Mouse (Mus musculus) heart, embryonic 15.5 days (tissue): ENCODE measurements around the gene Tssk1. TPM values are rescaled to one million over a fixed set of nuclear protein-coding genes. Genes with fewer than 3 reads are reported as not detected.

Experiments used
- ATAC-seq: fragments of 200-750 bp; cut with Nextera tagmentation; replicated peaks from 2 replicates; pipeline ENCODE4 v1.8.0; 2017; ENCODE audit warnings: low read depth, moderate TSS enrichment; ENCODE audit not compliant: insufficient number of reproducible peaks, insufficient read depth, low FRiP score
- H3K27ac ChIP-seq: fragments of 300-500 bp; sonication (generic); 2 replicates; pipeline ENCODE4 v1.5.1; 2015; ENCODE audit warnings: mild to moderate bottlenecking, inconsistent platforms
- H3K27me3 ChIP-seq: fragments of 300-500 bp; sonication (generic); 2 replicates; pipeline ENCODE4 v1.6.1; 2015; ENCODE audit warnings: inconsistent platforms
- H3K36me3 ChIP-seq: fragments of 300-500 bp; sonication (generic); 2 replicates; pipeline ENCODE4 v1.6.1; 2015; ENCODE audit warnings: mild to moderate bottlenecking, inconsistent platforms
- H3K4me1 ChIP-seq: fragments of 300-500 bp; sonication (generic); replicated peaks from 2 replicates; pipeline ENCODE4 v1.6.1; 2015; ENCODE audit warnings: inconsistent platforms
- H3K4me2 ChIP-seq: fragments of 300-500 bp; sonication (generic); 2 replicates; pipeline ENCODE4 v1.6.1; 2015; ENCODE audit warnings: inconsistent platforms, mild to moderate bottlenecking, moderate library complexity
- H3K4me3 ChIP-seq: fragments of 300-500 bp; sonication (generic); 2 replicates; pipeline ENCODE4 v1.5.1; 2015; ENCODE audit warnings: mild to moderate bottlenecking, inconsistent platforms
- H3K9ac ChIP-seq: fragments of 300-500 bp; sonication (generic); 2 replicates; pipeline ENCODE4 v1.6.1; 2015; ENCODE audit warnings: mild to moderate bottlenecking, inconsistent platforms
- H3K9me3 ChIP-seq: fragments of 300-500 bp; sonication (generic); replicated peaks from 2 replicates; pipeline ENCODE4 v1.6.1; 2016; ENCODE audit warnings: inconsistent platforms
- WGBS: fragments of 180-500 bp; shearing (Covaris S2); methylation state at CpG from one replicate; pipeline ENCODE4 v1.1.7; 2015; ENCODE audit warnings: mixed read lengths; 5-methylcytosine and 5-hydroxymethylcytosine counted together
- polyA plus RNA-seq: library from polyadenylated mRNA; unstranded; fragments of >200 nt; fragmentation: Nextera tagmentation; extraction: Ambion mirVana; gene quantifications from 2 replicates; pipeline ENCODE4 v1.2.1, GENCODE M21; 2015

Gene Tssk1
- polyA plus RNA-seq, 1 experiment from 2014 or later = 0.03 TPM

DNA sequence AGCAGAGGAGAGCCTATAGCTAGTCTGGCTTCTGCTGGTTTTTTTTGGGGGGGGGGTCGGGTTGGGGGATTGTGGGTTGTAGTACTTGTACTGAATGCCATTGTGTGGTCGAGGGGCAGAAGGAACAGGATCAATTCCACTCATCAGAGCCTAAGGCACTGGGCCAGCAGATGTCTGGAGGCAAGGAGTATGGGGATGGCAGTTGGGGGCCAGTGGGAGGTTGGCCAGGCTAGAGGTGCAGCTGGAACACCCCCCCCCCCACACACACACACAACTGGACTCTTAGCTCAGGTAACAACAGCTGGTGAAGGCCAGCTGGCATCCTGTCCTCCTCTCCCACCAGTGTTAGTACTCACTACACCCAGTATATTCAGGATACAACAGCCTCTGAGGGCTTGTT is 35.2 kb downstream of the Tssk1 start:
- ATAC-seq = no peak
- Histone ChIP-seq H3K9me3 (no peaks in the 10 kb centered on the region), H3K4me2 (peak overlapping the region; percentile 100; the same call in 1 of the 2 replicates), H3K4me1 (peaks cover 18% of the 10 kb centered on the region), H3K36me3 (peaks cover 5% of the 10 kb centered on the region; the same call in 1 of the 2 replicates), H3K27me3 (no peaks in the 10 kb centered on the region), H3K9ac (no peak overlapping the region), H3K4me3 (no peak overlapping the region), H3K27ac (no peak overlapping the region; the same call in 1 of the 2 replicates)
- 22% methylated on average over 2 of the region's 2 CpGs for WGBS

DNA sequence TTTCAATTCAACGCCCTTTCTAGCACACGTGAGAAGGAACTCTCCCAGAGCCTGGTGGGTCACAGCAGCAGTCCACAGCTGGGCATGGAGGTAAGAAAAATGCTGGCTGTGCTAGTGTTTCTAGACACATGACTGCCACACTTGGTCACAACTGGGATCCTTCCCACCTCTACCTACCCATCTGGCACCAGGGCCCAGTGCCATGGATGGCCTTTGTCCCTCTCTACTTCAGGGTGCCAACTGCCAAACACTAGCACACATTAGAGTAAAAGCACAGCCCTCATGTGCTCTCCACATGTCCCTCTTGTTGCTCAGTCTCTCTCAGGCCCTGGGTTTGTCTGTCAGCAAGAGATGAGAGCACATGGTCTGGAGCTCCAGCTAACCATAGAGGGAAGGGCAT is 35.6 kb downstream of the Tssk1 start:
- Histone ChIP-seq H3K4me2 (no peak overlapping the region), H3K9me3 (no peaks in the 10 kb centered on the region), H3K9ac (no peak overlapping the region), H3K27ac (no peak overlapping the region), H3K4me1 (peaks cover 18% of the 10 kb centered on the region), H3K36me3 (peaks cover 5% of the 10 kb centered on the region; the same call in 1 of the 2 replicates), H3K27me3 (no peaks in the 10 kb centered on the region), H3K4me3 (no peak overlapping the region)
- no peak for ATAC-seq
- 77% methylated on average over 2 of the region's 2 CpGs for WGBS

DNA sequence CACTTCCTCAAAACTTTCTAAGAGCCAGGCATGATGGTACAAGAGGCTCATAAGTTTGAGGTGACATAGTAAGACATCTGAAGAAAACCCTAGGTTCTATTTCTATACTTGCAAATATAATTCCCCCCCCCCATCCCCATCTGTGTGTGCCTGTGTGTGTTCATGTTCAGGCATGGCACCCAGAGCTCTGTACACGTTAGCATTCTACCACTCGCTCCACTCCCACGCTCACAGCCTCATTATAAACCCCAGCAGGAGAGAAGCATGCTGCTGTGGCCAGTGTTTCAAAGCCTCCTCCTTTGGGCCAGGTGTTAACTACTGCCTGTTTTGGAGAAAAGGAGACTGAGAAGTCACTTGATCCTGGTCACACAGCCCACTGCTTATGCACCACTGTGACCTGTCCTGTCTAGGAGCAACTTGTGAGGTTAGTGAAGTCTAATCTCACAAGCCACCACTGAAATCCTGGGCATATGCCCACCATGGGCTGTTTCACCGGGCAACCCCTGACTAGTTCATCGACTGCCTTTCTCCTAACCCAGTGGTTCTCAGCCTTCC is 38.0 kb downstream of the Tssk1 start:
- peaks cover 13% of the 10 kb centered on the region for H3K4me1 ChIP-seq
- H3K27ac ChIP-seq = no peak overlapping the region
- H3K9me3 ChIP-seq = no peaks in the 10 kb centered on the region
- H3K9ac ChIP-seq = no peak overlapping the region
- no peak overlapping the region for H3K4me3 ChIP-seq
- H3K36me3 ChIP-seq = no peaks in the 10 kb centered on the region
- peaks cover 13% of the 10 kb centered on the region for H3K27me3 ChIP-seq
- no peak for ATAC-seq
- H3K4me2 ChIP-seq = no peak overlapping the region
- WGBS = 75% methylated on average over 5 of the region's 5 CpGs

DNA sequence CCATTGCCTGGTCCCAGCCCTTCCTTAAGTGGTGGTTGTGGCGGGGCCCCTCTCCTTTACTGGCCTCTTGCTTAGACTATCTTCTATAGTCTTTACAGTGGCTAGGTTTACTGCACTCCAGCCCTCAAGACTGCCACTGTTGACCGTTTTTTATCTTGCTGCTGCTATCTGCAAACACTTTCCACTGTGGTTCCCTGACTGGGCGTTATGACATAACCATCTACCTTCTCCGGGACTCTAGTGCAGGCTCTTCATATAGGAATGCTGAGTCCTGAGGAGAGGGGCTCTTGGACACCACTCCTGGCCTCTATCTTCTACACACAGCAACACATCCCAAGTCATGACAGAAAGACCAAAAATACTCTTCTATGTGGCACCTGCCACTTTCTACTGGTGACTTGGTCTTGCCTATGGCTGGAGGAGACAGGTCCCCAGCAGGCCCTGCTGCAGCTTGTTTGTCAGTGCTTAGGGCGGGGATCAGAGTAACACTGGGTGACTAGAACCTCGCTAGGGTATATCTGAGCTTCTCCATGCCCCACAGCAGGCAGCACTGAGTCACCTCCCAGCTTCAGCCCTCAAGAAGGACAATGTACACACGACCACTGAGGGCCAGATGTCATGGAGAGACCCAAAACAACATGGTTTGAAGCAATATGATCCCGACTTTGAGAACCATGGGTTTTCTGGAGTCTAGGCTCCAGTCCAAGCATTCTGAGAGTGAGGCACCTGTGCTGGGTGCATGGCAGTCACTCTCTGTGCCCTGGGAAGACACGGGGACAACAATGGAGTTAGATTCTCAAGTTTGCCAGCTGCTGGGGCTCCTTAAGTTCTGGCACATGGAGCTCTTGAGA is 39.8 kb downstream of the Tssk1 start:
- Histone ChIP-seq H3K4me1 (peaks cover 2% of the 10 kb centered on the region), H3K4me3 (no peak overlapping the region), H3K4me2 (no peak overlapping the region), H3K27me3 (peaks cover 25% of the 10 kb centered on the region), H3K27ac (no peak overlapping the region), H3K36me3 (no peaks in the 10 kb centered on the region), H3K9me3 (no peaks in the 10 kb centered on the region), H3K9ac (no peak overlapping the region)
- whole genome bisulfite sequencing = 58% methylated on average over 9 of the region's 9 CpGs
- ATAC-seq = no peak

DNA sequence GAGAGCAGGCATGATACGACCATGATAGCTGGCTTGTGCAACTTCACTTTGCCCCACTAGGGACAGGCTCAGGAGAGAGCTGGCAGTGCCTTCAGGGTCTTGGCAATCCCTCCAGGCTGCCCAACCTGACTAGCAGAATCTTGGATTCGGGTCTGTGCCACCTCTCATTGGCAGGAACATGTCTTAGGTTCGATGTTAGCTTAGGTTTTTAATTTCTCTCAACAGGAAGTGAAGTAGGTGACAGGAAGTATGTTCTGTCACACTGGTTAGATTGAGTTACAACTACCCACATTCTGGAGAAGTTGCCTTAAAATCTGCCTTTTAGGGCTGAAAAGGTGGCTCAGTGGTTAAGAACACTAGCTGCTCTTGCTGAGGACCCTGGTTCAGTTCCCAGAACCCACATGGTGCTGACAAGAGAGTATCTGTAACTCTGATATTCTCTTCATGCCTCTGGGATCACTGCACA is 40.5 kb downstream of the Tssk1 start:
- Histone ChIP-seq H3K4me3 (no peak overlapping the region), H3K27ac (no peak overlapping the region), H3K4me2 (no peak overlapping the region), H3K27me3 (peaks cover 25% of the 10 kb centered on the region), H3K9me3 (no peaks in the 10 kb centered on the region), H3K9ac (no peak overlapping the region), H3K4me1 (no peaks in the 10 kb centered on the region; the same call in 1 of the 2 replicates), H3K36me3 (no peaks in the 10 kb centered on the region)
- no peak for ATAC-seq
- WGBS = 52% methylated on average over 3 of the region's 3 CpGs

DNA sequence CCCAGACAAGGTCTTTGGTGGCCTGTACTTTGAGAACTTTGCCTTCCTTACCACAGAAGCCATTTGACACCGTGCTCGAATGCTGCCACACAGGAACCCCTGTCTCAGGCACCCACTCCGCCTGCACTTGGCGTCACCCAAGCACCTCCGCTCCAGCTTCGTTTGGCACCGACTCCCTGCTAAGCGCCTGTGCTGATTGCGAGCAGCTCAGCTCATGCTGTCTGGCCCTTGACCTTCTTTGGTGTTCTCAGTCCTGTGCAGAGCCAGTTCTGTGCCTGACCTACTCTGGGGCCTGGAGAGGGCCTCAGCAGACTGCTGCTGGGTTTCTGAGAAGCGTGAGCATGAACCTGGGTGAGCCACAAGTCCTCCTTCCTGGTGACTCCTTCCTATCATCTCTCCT is 42.8 kb downstream of the Tssk1 start:
- no peak overlapping the region for H3K4me2 ChIP-seq
- WGBS = 66% methylated on average over 10 of the region's 10 CpGs
- no peaks in the 10 kb centered on the region for H3K9me3 ChIP-seq
- no peak overlapping the region for H3K4me3 ChIP-seq
- no peaks in the 10 kb centered on the region; the same call in 1 of the 2 replicates for H3K4me1 ChIP-seq
- peaks cover 25% of the 10 kb centered on the region for H3K27me3 ChIP-seq
- H3K9ac ChIP-seq = no peak overlapping the region
- no peak for ATAC-seq
- no peaks in the 10 kb centered on the region for H3K36me3 ChIP-seq
- H3K27ac ChIP-seq = no peak overlapping the region

DNA sequence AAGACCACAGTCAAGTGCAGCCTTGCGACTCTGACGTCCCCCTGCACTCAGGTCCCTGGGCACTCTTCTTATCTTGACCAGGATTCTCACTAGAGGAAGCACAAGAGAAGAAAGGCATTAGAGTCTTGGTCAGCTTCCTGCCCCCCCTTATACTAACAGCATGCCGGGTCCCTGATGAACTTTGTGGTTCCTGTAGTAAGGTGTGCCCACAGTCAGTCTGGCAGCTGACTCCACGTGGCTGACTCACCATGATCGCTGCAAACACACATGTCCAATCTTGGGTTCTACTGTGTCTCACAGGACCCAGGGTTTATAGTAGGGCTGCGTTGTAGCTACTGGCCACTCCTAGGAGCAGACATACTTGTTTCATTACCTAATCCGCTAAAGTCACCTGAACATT is 44.2 kb downstream of the Tssk1 start:
- no peak overlapping the region for H3K4me3 ChIP-seq
- H3K27me3 ChIP-seq = peaks cover 25% of the 10 kb centered on the region
- no peaks in the 10 kb centered on the region for H3K9me3 ChIP-seq
- H3K27ac ChIP-seq = no peak overlapping the region
- H3K4me2 ChIP-seq = no peak overlapping the region
- H3K9ac ChIP-seq = no peak overlapping the region
- H3K4me1 ChIP-seq = no peaks in the 10 kb centered on the region; the same call in 1 of the 2 replicates
- H3K36me3 ChIP-seq = no peaks in the 10 kb centered on the region
- no peak for ATAC-seq
- 55% methylated on average over 7 of the region's 7 CpGs for WGBS

DNA sequence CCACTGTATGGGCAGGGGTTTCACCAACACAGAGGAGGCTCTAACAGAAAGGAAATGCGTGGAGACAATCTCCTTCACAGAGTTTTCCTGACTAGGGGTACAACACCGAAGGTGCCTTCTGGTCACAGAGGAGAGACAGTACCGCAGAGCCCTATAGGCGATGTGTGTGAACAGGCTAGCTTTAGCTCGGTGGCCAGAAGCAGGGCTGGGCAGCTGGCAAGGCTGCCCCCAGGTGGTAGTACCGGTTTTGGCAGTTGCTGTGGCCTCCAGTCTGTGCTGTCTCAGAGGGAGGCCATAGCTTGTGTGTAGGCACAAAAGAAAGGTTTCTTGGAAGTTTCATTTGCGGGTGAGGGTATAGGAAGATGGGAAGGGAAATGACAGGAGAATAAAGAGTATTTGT is 44.8 kb downstream of the Tssk1 start:
- Histone ChIP-seq H3K9me3 (no peaks in the 10 kb centered on the region), H3K27ac (no peak overlapping the region), H3K4me2 (no peak overlapping the region), H3K4me1 (no peaks in the 10 kb centered on the region; the same call in 1 of the 2 replicates), H3K4me3 (no peak overlapping the region), H3K36me3 (no peaks in the 10 kb centered on the region), H3K9ac (no peak overlapping the region), H3K27me3 (peaks cover 25% of the 10 kb centered on the region)
- peak; percentile 75; the same call in 1 of the 2 replicates for ATAC-seq
- WGBS = 8% methylated on average over 7 of the region's 7 CpGs

DNA sequence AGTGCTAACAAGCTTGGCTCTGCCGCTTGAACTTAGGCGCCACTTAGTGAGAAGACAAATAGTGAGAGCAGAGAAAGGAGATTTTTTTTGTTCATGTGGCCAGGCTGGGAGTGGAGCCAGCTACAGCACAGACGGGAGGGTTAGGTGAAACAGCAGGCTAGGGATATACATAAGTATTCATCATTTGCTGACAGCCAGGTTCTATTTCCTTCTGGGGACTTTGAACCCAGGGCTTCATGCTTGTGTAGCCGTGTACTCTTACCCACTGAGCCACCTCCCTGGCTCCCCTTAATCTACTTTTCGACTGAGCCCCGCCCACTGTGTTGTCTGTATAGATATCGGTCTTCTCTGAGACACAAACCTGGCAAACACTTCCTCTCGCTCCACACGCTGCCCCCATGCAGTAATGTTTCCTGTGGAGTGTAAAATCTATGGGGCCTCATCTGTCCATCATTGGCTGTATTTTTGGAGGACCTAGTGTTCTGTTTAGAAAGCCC is 45.3 kb downstream of the Tssk1 start:
- Histone ChIP-seq H3K9ac (no peak overlapping the region), H3K4me2 (no peak overlapping the region), H3K4me1 (no peaks in the 10 kb centered on the region; the same call in 1 of the 2 replicates), H3K27ac (no peak overlapping the region), H3K36me3 (no peaks in the 10 kb centered on the region), H3K27me3 (peaks cover 25% of the 10 kb centered on the region), H3K9me3 (no peaks in the 10 kb centered on the region), H3K4me3 (no peak overlapping the region)
- no peak for ATAC-seq
- 39% methylated on average over 9 of the region's 9 CpGs for whole genome bisulfite sequencing

DNA sequence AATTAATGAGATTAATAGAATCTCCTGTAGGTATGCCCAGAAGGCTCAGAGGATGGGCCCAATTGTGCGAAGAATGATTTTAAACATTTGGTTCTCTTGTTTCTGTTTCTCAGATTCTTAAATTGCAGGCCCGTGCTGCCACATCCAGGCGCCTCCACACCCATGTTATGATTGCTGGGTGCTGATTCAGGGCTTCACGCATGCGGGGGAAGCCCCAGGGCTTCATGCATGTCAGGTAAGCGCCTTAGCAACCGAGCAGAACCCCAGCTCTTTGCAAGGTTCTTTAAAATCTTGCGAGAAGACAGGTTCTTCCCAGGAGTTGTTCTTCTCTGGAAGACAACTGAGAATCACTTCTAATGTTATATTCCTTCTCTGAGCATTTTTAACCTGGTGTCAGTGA is 49.4 kb downstream of the Tssk1 start:
- 60% methylated on average over 8 of the region's 8 CpGs for WGBS

DNA sequence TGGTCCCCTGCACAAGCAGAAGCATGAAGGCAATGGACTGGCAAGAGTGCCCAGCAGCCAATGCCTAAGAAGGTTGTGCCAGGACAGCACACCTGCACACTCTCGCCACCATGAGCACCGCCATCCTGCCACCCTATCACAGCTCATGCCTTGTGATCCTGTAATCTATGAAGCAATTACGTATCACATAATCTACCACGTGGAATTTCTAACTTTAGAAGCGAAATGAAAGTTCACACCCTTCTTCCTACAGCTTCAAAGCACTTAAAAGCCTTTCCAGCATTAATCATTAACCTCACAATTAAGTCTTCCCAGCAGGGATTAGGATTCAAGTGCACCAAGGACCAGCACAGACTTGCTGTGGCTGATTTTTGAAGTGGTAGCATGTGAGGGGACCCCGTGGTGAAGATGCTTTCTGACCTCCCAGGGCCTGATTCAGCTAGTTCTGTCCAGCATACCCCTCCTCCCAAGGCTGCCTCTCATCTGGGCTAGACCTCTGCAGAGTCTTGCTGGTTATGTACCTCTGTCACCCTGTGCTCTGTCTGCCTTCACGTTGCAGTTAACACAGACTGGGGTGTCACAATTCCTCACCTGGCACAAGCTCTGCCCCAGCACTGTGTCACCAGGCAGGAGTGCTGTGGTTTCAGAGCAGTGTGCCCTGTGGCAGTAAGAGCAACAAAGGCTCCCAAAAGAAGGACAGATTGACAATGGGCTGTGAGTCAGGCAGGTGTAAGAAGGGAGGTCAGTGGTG is 51.2 kb downstream of the Tssk1 start:
- Histone ChIP-seq H3K27me3 (0 out of 2 replicates have a peak, but pooled peaks cover 3% of the 10 kb centered on the region), H3K9ac (no peak overlapping the region), H3K4me3 (no peak overlapping the region), H3K4me1 (no peaks in the 10 kb centered on the region), H3K4me2 (no peak overlapping the region), H3K27ac (no peak overlapping the region), H3K9me3 (no peaks in the 10 kb centered on the region), H3K36me3 (no peaks in the 10 kb centered on the region)
- 49% methylated on average over 7 of the region's 7 CpGs for WGBS
- ATAC-seq = no peak

More for the DNA sequence above, 49.4 kb downstream of the Tssk1 start:
- Histone ChIP-seq H3K4me3 (no peak overlapping the region), H3K4me1 (no peaks in the 10 kb centered on the region), H3K4me2 (no peak overlapping the region), H3K27me3 (0 out of 2 replicates have a peak, but pooled peaks cover 3% of the 10 kb centered on the region), H3K9ac (no peak overlapping the region), H3K36me3 (no peaks in the 10 kb centered on the region), H3K9me3 (no peaks in the 10 kb centered on the region), H3K27ac (no peak overlapping the region)
- ATAC-seq = no peak
